Mouse (Mus musculus): Measurements from ENCODE around the gene Hrg. TPM values are rescaled to one million over a fixed set of nuclear protein-coding genes. Genes with fewer than 3 reads are reported as not detected.
"Not testable (repeated sequence)": the region's sequence is repeated elsewhere in the genome, so short reads cannot be mapped to it uniquely, and the experiment has no call there.

The Hrg gene
- polyA plus RNA-seq, 1 experiment from 2014 or later: 443 TPM

- H3K9ac ChIP-seq (replicated peaks): no peak overlapping the region
- H3K4me2 ChIP-seq (ENCODE audit: low read depth, low read length): no peak overlapping the region
- 38% methylated on average over 1 of the region's 1 CpGs for WGBS (ENCODE audit: insufficient replicate concordance)
- ATAC-seq (no peak), DNase-seq (no peak)
- no peaks in the 10 kb centered on the region for H3K4me1 ChIP-seq (ENCODE audit: insufficient read depth)
- H3K27me3 ChIP-seq (ENCODE audit: insufficient read depth, low read length): no peaks in the 10 kb centered on the region
- H3K4me3 ChIP-seq (ENCODE audit: low read depth, low read length): no peak overlapping the region
- no peaks in the 10 kb centered on the region for H3K36me3 ChIP-seq (replicated peaks; ENCODE audit: insufficient read depth, low read length)
- no peaks in the 10 kb centered on the region for H3K9me3 ChIP-seq (ENCODE audit: low read length)
- H3K27ac ChIP-seq (ENCODE audit: low read depth): no peak overlapping the region
- TF ChIP-seq EP300 (IDR thresholded peaks at IDR 0.05; ENCODE audit: low read depth): no peak
- TF ChIP-seq CTCF (IDR thresholded peaks at IDR 0.05; ENCODE audit: low read depth): no peak
These were observed 16.6 kb downstream of the Hrg start for GRCm38 (mm10) chr16:22967383-22968030.

- WGBS (ENCODE audit: insufficient replicate concordance): 66% methylated on average over 3 of the region's 3 CpGs
- H3K4me2 ChIP-seq (ENCODE audit: low read depth, low read length); DNase-seq; H3K36me3 ChIP-seq (replicated peaks; ENCODE audit: insufficient read depth, low read length); H3K9me3 ChIP-seq (ENCODE audit: low read length); H3K4me1 ChIP-seq (ENCODE audit: insufficient read depth); H3K27me3 ChIP-seq (ENCODE audit: insufficient read depth, low read length); H3K4me3 ChIP-seq (ENCODE audit: low read depth, low read length); ATAC-seq; H3K27ac ChIP-seq (ENCODE audit: low read depth); H3K9ac ChIP-seq (replicated peaks): not testable (repeated sequence)
These were observed 46.1 kb downstream of the Hrg start for GRCm38 (mm10) chr16:22996951-22997350.

Other genes starting within 250 kb of the Hrg start
- not detected in 2 replicates for gene Crygs, start 139.5 kb upstream of the Hrg start, polyA plus RNA-seq (2015; fragmentation: Nextera tagmentation; extraction: Ambion mirVana)
- 13.7 and 14.6 TPM in 2 replicates for gene Tbccd1, start 93.4 kb upstream of the Hrg start, polyA plus RNA-seq (2015; fragmentation: Nextera tagmentation; extraction: Ambion mirVana)
- 48.9 and 50.3 TPM in 2 replicates for gene Dnajb11, start 93.2 kb upstream of the Hrg start, polyA plus RNA-seq (2015; fragmentation: Nextera tagmentation; extraction: Ambion mirVana)
- 25,564 and 27,060 TPM in 2 replicates for gene Ahsg, start 59.8 kb upstream of the Hrg start, polyA plus RNA-seq (2015; fragmentation: Nextera tagmentation; extraction: Ambion mirVana)
- 578 and 644 TPM in 2 replicates for gene Fetub, start 32.7 kb upstream of the Hrg start, polyA plus RNA-seq (2015; fragmentation: Nextera tagmentation; extraction: Ambion mirVana)
- gene Kng2, start 78.4 kb downstream of the Hrg start, polyA plus RNA-seq (2015; fragmentation: Nextera tagmentation; extraction: Ambion mirVana): 348 and 384 TPM in 2 replicates
- 5,182 and 5,316 TPM in 2 replicates for gene Kng1, start 106.8 kb downstream of the Hrg start, polyA plus RNA-seq (2015; fragmentation: Nextera tagmentation; extraction: Ambion mirVana)
- 49.1 and 52.5 TPM in 2 replicates for gene Eif4a2, start 156.4 kb downstream of the Hrg start, polyA plus RNA-seq (2015; fragmentation: Nextera tagmentation; extraction: Ambion mirVana)
- 54.3 and 59.4 TPM in 2 replicates for gene Rfc4, start 176.7 kb downstream of the Hrg start, polyA plus RNA-seq (2015; fragmentation: Nextera tagmentation; extraction: Ambion mirVana)
- not detected in 2 replicates for gene Adipoq, start 195.5 kb downstream of the Hrg start, polyA plus RNA-seq (2015; fragmentation: Nextera tagmentation; extraction: Ambion mirVana)

Measured in liver, postnatal 0 days (tissue).